Mouse (Mus musculus): ENCODE results near the gene Olfr1392.

DNA sequence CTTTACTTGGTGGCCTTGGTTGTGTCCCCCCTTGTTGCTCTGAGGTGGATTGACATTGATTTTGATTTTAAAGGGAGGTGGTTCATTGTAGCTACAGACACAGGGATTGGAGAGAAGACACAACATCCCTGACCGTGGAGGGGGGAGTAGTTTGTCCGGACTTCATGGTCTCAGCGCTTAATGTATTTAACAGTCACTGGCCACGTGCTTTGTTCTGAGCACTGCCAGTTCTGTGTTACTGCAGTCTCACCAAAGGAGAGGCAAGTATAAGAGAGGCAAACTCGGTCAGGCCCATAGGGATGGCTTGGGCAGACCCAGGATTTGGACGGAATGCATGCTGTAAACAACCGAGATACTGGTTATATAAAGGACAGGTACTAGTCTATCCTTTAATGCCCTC is 21.0 kb upstream of the Olfr1392 start:
- TF ChIP-seq CTCF (conservative IDR thresholded peaks at IDR 0.05; ENCODE audit: low read length) = no peak
- TF ChIP-seq NANOG (IDR thresholded peaks at IDR 0.05; ENCODE audit: borderline replicate concordance, low read length) = no peak

All from E14TG2a.4 (cell line).